Mouse (Mus musculus) G1E (cell line): ENCODE measurements around the gene Adamts2.

Source experiments
- CTCF ChIP-seq: IDR thresholded peaks from 2 replicates; pipeline ENCODE4 v1.5.1; 2012; ENCODE audit warnings: low read depth, low read length, inconsistent platforms, mixed read lengths
- GATA1 ChIP-seq: IDR thresholded peaks from 2 replicates; pipeline ENCODE4 v1.6.1; 2012; ENCODE audit warnings: borderline replicate concordance, low read length, inconsistent platforms, mixed read lengths
- GATA2 ChIP-seq: IDR thresholded peaks from 2 replicates; pipeline ENCODE4 v1.6.1; 2012; ENCODE audit warnings: low read depth, low read length, inconsistent platforms, borderline replicate concordance

DNA sequence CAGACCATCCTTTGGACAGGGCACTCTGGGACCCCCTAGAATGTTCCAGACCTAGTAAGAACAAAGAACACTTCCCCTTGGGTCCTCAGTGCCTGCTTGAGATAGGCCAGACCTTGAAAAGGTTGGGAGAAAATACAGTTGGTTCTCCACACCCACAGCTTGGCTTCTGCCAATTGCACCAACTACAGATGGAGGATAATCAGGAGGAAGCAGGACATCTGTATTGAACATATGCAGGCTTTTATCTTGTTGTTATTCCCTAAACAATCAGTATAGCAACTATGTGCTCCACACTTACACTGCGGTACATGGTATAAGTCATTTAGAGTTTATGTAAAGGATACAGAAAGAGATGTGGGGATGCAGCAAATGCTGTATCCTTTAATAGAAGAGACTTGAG is 169.1 kb downstream of the Adamts2 start:
- TF ChIP-seq CTCF (no peak), GATA1 (no peak), GATA2 (no peak)
